Mouse (Mus musculus) heart, embryonic 11.5 days (tissue): ENCODE results near the gene Tstd1. TPM values are rescaled to one million over a fixed set of nuclear protein-coding genes. Genes with fewer than 3 reads are reported as not detected.

Experiments
- ATAC-seq: fragments of 200-750 bp; cut with Nextera tagmentation; replicated peaks from 2 replicates; pipeline ENCODE4 v1.8.0; 2017; ENCODE audit warnings: moderate library complexity; ENCODE audit not compliant: insufficient number of reproducible peaks, low FRiP score, low TSS enrichment
- H3K27ac ChIP-seq: fragments of 300-500 bp; sonication (generic); 2 replicates; pipeline ENCODE4 v1.5.1; 2014; ENCODE audit warnings: mild to moderate bottlenecking, low read depth, low read length
- H3K27me3 ChIP-seq: fragments of 300-500 bp; sonication (generic); 2 replicates; pipeline ENCODE4 v1.6.1; 2014; ENCODE audit warnings: mild to moderate bottlenecking, low read length, mixed read lengths; ENCODE audit not compliant: control insufficient read depth, insufficient read depth
- H3K36me3 ChIP-seq: fragments of 300-500 bp; sonication (generic); 2 replicates; pipeline ENCODE4 v1.6.1; 2014; ENCODE audit warnings: mild to moderate bottlenecking, low read length, moderate library complexity, mixed read lengths; ENCODE audit not compliant: control insufficient read depth, insufficient read depth
- H3K4me1 ChIP-seq: fragments of 300-500 bp; sonication (generic); 2 replicates; pipeline ENCODE4 v1.6.1; 2014; ENCODE audit warnings: low read length; ENCODE audit not compliant: control insufficient read depth, insufficient read depth
- H3K4me2 ChIP-seq: fragments of 300-500 bp; sonication (generic); 2 replicates; pipeline ENCODE4 v1.6.1; 2014; ENCODE audit warnings: mild to moderate bottlenecking, moderate library complexity
- H3K4me3 ChIP-seq: fragments of 300-500 bp; sonication (generic); 2 replicates; pipeline ENCODE4 v1.5.1; 2014; ENCODE audit warnings: low read depth, low read length
- H3K9ac ChIP-seq: fragments of 300-500 bp; sonication (generic); 2 replicates; pipeline ENCODE4 v1.6.1; 2014; ENCODE audit warnings: mild to moderate bottlenecking, low read depth, low read length, moderate library complexity
- H3K9me3 ChIP-seq: fragments of 300-500 bp; sonication (generic); replicated peaks from 2 replicates; pipeline ENCODE4 v1.6.1; 2016; ENCODE audit warnings: low read length; ENCODE audit not compliant: control insufficient read depth
- WGBS: fragments of 180-500 bp; shearing (Covaris S2); extraction: QIAGEN DNeasy Blood & Tissue Kit; methylation state at CpG from one replicate; pipeline ENCODE4 v1.1.7; 2014; ENCODE audit not compliant: insufficient replicate concordance; 5-methylcytosine and 5-hydroxymethylcytosine counted together
- polyA plus RNA-seq: library from polyadenylated mRNA; unstranded; fragments of >200 nt; fragmentation: Nextera tagmentation; extraction: Ambion mirVana; gene quantifications from 2 replicates; pipeline ENCODE4 v1.2.1, GENCODE M21; 2014

Gene Tstd1
- 0.45 and 1.7 TPM in 2 replicates for polyA plus RNA-seq

DNA sequence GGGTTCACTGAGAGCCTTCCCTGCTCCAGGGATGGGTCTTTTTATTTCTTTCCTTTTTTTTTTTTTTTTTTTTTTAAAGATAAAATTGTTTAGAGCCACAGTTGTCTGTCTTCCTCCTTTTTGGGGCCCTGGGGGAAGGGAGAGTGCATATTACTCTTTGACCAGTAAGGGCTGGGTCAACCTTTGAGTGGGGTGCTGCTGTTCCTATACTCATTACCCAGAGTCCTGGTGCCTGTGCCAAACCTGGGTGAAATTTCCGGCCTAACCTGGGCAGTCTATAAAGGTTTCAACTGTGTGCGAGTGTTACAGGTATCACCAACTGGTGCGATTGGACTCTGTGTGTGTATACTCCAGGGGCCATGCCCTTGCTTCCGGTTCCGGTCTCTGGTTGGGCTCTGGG lies at the start of gene Tstd1:
TSS of gene Tstd1 (plus strand) at position 213 of the 400 bp plus-strand sequence.
- Histone ChIP-seq H3K27ac (no peak within 1 kb of the TSS), H3K4me2 (no peak within 1 kb of the TSS), H3K9ac (no peak within 1 kb of the TSS), H3K9me3 (no peaks in the 10 kb centered on the region), H3K4me3 (no peak within 1 kb of the TSS), H3K27me3 (no peaks in the 10 kb centered on the region), H3K4me1 (peaks cover 2% of the 10 kb centered on the region; the same call in 1 of the 2 replicates), H3K36me3 (peaks cover 30% of the 10 kb centered on the region)
- 91% methylated on average over 5 of the region's 5 CpGs for WGBS
- no peak for ATAC-seq

DNA sequence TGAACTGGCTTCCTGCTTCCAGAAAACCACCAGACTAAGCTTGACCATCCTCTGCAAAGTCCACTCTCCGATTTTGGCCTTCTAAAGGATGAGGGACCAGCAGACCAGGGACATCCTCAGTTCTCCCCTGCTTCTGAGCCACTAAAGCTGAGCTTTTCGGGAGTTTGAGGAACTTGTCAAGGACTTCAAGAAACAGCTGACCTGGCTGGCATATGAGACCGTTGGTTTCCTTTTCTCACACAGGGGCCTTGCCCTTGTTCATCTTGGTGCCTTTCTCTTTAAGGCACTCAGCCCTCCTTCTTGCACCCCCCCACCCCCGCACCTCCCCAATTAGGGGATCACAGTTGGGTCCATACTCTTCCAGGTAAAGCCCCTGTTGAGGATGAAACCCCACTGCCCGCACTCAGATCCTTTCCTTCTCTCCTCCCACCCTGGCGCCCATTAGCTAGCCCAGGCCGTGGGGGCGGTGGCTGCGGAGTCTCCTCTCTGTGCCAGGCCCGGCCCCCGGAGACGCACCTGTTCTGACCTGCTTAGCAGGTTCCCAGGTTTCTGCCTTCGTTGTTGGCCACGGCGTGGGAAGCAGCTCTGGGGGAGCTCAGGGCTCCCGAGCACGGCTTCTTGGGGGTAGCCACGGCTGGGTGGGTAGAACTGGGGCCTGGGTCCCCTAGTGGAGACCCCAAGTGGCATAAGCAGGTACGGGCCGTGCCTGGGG lies 48.7 kb upstream of the Tstd1 start, which contains the start of gene Nectin4:
TSS of gene Nectin4 (plus strand) at position 255 of the 712 bp plus-strand sequence.
- Histone ChIP-seq H3K4me3 (no peak within 1 kb of the TSS), H3K4me1 (no peaks in the 10 kb centered on the region), H3K27me3 (peaks cover 9% of the 10 kb centered on the region; the same call in 1 of the 2 replicates), H3K4me2 (no peak within 1 kb of the TSS), H3K27ac (no peak within 1 kb of the TSS), H3K9ac (no peak within 1 kb of the TSS), H3K36me3 (no peaks in the 10 kb centered on the region), H3K9me3 (no peaks in the 10 kb centered on the region)
- 30% methylated on average over 20 of the region's 20 CpGs for whole genome bisulfite sequencing
- no peak for ATAC-seq

DNA sequence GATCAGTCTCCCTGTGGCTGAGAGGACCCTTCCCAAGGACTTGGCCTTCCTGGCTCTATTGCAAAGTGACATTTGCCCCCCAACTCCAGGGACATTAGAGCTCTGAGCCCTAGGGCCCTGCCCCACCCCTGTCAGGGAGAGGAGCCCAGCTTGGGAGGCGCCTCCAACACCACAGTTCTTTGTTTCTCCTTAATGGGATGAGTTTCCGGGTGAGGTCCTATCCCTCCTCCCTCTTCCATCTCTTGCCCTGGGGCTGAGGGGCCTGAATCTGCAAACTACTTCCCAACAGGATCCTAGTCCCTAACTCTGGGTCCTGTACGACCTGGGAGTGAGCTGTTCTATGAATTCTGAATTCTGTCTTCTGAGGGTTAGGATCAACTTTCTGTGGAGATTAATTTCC lies 45.8 kb upstream of the Tstd1 start:
- no peak overlapping the region for H3K4me2 ChIP-seq
- H3K27me3 ChIP-seq: peaks cover 9% of the 10 kb centered on the region; the same call in 1 of the 2 replicates
- no peak for ATAC-seq
- H3K36me3 ChIP-seq: no peaks in the 10 kb centered on the region
- WGBS: 60% methylated on average over 3 of the region's 3 CpGs
- no peak overlapping the region for H3K9ac ChIP-seq
- no peak overlapping the region for H3K4me3 ChIP-seq
- H3K9me3 ChIP-seq: no peaks in the 10 kb centered on the region
- no peaks in the 10 kb centered on the region for H3K4me1 ChIP-seq
- H3K27ac ChIP-seq: no peak overlapping the region

DNA sequence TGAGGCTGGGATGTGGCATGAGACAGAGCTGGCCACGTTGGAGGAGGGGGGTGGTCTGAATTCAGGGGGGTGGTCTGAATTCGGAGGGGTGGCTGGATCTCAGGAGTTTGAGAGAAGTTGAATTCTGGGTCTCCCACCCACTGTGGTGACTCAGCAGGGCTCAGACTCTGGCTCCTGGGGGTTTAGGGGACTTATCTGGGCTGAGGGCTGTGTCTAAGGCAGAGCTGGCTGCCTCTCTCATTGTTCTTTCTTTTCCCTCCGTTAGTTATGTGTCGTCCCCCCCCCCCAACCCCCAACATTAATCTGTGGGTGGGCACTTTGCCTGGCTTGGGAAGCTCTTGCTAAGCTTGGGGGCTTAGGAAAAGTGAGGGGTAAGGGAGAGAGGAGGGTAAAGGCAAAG lies 44.7 kb upstream of the Tstd1 start:
- no peak overlapping the region; the same call in 1 of the 2 replicates for H3K9ac ChIP-seq
- H3K27ac ChIP-seq: no peak overlapping the region
- no peak for ATAC-seq
- H3K4me1 ChIP-seq: no peaks in the 10 kb centered on the region
- peaks cover 9% of the 10 kb centered on the region; the same call in 1 of the 2 replicates for H3K27me3 ChIP-seq
- no peak overlapping the region for H3K4me3 ChIP-seq
- H3K9me3 ChIP-seq: no peaks in the 10 kb centered on the region
- no peaks in the 10 kb centered on the region for H3K36me3 ChIP-seq
- 0 out of 2 replicates have a peak overlapping the region, but pooled peaks have one; percentile 29 for H3K4me2 ChIP-seq
- 7% methylated on average over 3 of the region's 4 CpGs for WGBS

DNA sequence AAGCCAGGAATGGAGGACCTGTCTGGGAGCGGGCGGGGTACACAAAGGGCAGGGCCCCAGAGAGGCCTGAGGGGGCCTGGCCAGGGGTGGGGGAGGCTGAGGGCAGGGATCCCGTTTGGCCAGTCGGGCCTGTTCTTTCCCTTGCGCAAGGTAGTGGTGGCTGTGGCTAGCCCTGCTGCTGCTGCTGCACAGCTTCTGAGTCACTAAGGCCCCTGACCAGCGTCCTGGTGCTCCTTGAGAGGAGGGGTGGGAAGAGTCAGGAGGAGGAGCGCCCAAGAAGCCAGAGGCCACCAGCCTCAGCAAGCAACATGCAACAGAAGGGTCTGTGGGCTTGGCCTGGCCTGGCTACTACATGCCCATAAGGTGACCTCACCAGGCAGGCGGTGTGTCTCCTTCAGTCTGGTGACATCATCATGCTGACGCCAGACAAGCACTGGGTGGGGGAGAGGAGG lies 43.0 kb upstream of the Tstd1 start:
- Histone ChIP-seq H3K9me3 (no peaks in the 10 kb centered on the region), H3K4me3 (no peak overlapping the region), H3K27me3 (peaks cover 16% of the 10 kb centered on the region), H3K9ac (no peak overlapping the region), H3K4me2 (peak overlapping the region; percentile 14), H3K27ac (no peak overlapping the region), H3K36me3 (no peaks in the 10 kb centered on the region), H3K4me1 (no peaks in the 10 kb centered on the region)
- WGBS: 39% methylated on average over 9 of the region's 9 CpGs
- no peak for ATAC-seq

DNA sequence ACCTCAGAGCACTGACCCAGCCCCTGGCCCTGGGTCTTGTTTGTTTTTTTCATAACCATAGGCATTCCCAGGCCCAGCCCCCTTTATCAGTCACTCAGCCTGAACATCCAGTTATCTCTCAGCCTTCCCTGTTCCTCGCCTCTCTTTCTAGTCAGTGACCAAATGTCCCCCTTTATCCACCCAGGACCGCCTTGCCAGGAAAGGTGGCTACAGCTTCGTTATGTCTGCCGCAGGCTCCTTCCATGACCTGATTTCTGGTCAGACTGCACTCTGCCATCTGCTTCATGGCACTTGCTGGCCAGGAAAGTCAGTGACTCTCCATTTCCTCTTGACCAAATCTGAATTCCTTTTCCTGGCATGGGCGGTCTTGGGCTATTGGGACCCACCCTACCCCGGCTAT lies 40.4 kb upstream of the Tstd1 start:
- Histone ChIP-seq H3K9me3 (no peaks in the 10 kb centered on the region), H3K27me3 (peaks cover 15% of the 10 kb centered on the region)
- 54% methylated on average over 6 of the region's 6 CpGs for WGBS

DNA sequence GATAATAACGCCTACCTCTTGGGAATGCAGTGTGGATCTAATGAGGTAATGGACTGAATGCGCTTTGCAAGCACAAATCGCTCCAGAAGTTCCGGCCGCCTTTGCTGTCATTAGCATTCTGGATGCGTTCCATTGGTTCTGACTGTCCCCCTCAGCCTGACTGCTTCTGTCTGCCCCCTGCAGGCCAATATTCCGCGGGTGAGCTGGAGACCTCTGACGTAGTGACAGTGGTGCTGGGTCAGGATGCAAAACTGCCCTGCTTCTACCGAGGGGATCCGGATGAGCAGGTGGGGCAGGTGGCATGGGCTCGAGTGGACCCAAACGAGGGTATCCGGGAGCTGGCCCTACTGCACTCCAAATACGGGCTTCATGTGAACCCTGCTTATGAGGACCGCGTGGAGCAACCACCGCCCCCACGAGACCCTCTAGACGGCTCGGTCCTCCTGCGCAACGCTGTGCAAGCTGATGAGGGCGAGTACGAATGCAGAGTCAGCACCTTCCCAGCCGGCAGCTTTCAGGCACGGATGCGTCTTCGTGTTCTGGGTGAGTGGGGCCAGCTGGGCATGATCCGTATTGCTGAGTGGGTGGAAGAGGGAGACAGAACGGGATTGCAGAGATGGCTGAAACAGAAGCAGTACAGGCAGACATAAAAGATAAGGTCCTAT lies 38.6 kb upstream of the Tstd1 start:
- H3K36me3 ChIP-seq: no peaks in the 10 kb centered on the region
- no peak overlapping the region for H3K9ac ChIP-seq
- peak overlapping the region; percentile 29; the same call in 1 of the 2 replicates for H3K4me3 ChIP-seq
- no peak; the same call in 1 of the 2 replicates for ATAC-seq
- 5% methylated on average over 31 of the region's 31 CpGs for WGBS
- peaks cover 15% of the 10 kb centered on the region for H3K27me3 ChIP-seq
- H3K4me2 ChIP-seq: peak overlapping the region; percentile 64
- H3K9me3 ChIP-seq: no peaks in the 10 kb centered on the region
- H3K4me1 ChIP-seq: no peaks in the 10 kb centered on the region
- H3K27ac ChIP-seq: no peak overlapping the region

More for the DNA sequence above, 40.4 kb upstream of the Tstd1 start:
- no peaks in the 10 kb centered on the region for H3K4me1 ChIP-seq
- ATAC-seq: no peak
- no peak overlapping the region for H3K4me2 ChIP-seq
- no peak overlapping the region for H3K27ac ChIP-seq
- no peak overlapping the region for H3K4me3 ChIP-seq
- no peaks in the 10 kb centered on the region for H3K36me3 ChIP-seq
- no peak overlapping the region for H3K9ac ChIP-seq

DNA sequence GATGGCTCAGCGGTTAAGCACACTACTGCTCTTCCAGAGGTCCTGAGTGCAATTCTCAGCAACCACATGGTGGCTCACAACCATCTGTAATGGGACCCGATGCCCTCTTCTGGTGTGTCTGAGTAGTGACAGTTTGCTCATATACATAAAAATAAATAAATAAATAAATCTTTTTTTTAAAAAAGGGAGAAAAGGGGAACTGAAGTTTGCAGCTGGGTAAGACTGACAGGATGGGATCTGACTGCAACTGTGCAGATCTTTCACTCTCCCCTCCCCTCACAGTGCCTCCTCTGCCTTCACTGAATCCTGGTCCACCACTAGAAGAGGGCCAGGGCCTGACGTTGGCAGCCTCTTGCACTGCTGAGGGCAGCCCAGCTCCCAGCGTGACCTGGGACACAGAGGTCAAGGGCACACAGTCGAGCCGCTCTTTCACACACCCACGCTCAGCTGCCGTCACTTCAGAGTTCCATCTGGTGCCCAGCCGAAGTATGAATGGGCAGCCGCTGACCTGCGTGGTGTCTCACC lies 36.5 kb upstream of the Tstd1 start:
- peaks cover 15% of the 10 kb centered on the region for H3K27me3 ChIP-seq
- H3K27ac ChIP-seq: no peak overlapping the region
- ATAC-seq: no peak
- H3K4me3 ChIP-seq: no peak overlapping the region
- H3K9ac ChIP-seq: no peak overlapping the region
- no peaks in the 10 kb centered on the region for H3K9me3 ChIP-seq
- no peak overlapping the region for H3K4me2 ChIP-seq
- H3K36me3 ChIP-seq: no peaks in the 10 kb centered on the region
- H3K4me1 ChIP-seq: no peaks in the 10 kb centered on the region
- 77% methylated on average over 11 of the region's 11 CpGs for WGBS
